Mouse (Mus musculus) gastrocnemius, postnatal 25 days (tissue): Measurements from ENCODE around the gene Nefh. TPM values are rescaled to one million over a fixed set of nuclear protein-coding genes. Genes with fewer than 3 reads are reported as not detected.

Source experiments
- DNase-seq: peaks from one replicate; pipeline ENCODE4 v3.0.0; 2022
- microRNA-seq, 2 experiments: library from miRNA; unstranded; fragments of <30 nt; microRNA quantifications; one replicate each; pipeline ENCODE4 v1.2.0; 2021; ENCODE audit warnings: borderline replicate concordance in 2 of 2
- total RNA-seq, 2 experiments: library from RNA; stranded (reverse); gene quantifications; 1 replicate in 1 of 2; 2 replicates in 1 of 2; pipeline ENCODE4 v1.2.3; 2021

Gene Nefh
- total RNA-seq, 2 experiments from 2014 or later, result not detected

- DNase-seq, result no peak
These were observed 1.6 kb upstream of the Nefh start for GRCm38 (mm10) chr11:4949256-4950044.

GRCm38 (mm10) chr11:4948792-4949191 lies 928 bp upstream of the Nefh start:
- no peak for DNase-seq

GRCm38 (mm10) chr11:4946947-4947812 lies 684 bp downstream of the Nefh start:
- DNase-seq, result peak; percentile 39

- DNase-seq, result no peak
These were observed 1.3 kb downstream of the Nefh start for GRCm38 (mm10) chr11:4946530-4946929.

- no peak for DNase-seq
These were observed 11.6 kb downstream of the Nefh start for GRCm38 (mm10) chr11:4936243-4936642.

- DNase-seq, result no peak
These were observed 16.8 kb downstream of the Nefh start for GRCm38 (mm10) chr11:4931009-4931601.

- DNase-seq, result no peak
These were observed 20.6 kb downstream of the Nefh start for GRCm38 (mm10) chr11:4927224-4927623.

- no peak for DNase-seq
These were observed 26.1 kb downstream of the Nefh start for GRCm38 (mm10) chr11:4921751-4922150.

- DNase-seq, result no peak
These were observed 26.6 kb downstream of the Nefh start for GRCm38 (mm10) chr11:4921281-4921680.

GRCm38 (mm10) chr11:4916068-4916467 lies 31.8 kb downstream of the Nefh start:
- no peak for DNase-seq

GRCm38 (mm10) chr11:4906231-4906630 lies 41.6 kb downstream of the Nefh start:
- DNase-seq, result no peak

GRCm38 (mm10) chr11:4901956-4902355 lies 45.9 kb downstream of the Nefh start:
- DNase-seq, result no peak

GRCm38 (mm10) chr11:4900437-4900836 lies 47.4 kb downstream of the Nefh start:
- no peak for DNase-seq

- peak; percentile 71 for DNase-seq
These were observed 52.7 kb downstream of the Nefh start, which contains the start of gene Thoc5 for GRCm38 (mm10) chr11:4894848-4895816. TSS of gene Thoc5 (plus strand) at chr11:4895320.

Small RNA genes lying within 50 kb of the gene (microRNA-seq; reads per million reads assigned to microRNA genes)
- 0 reads per million in 2 experiments for gene Mir6918

Other genes starting within 250 kb of the Nefh start
- 1,000 to 10,000 TPM in 1 of 2 experiments, 100 to 1,000 TPM in 1; 996 to 1,016 TPM for gene Uqcr10, start 243.7 kb downstream of the Nefh start, total RNA-seq
- 10 to 100 TPM; 20.4 to 20.9 TPM for gene Zmat5, start 243.4 kb downstream of the Nefh start, total RNA-seq
- under 1 TPM; 0.64 to 0.80 TPM for gene Cabp7, start 201.3 kb downstream of the Nefh start, total RNA-seq
- gene Nf2, start 98.5 kb downstream of the Nefh start, total RNA-seq, result 10 to 100 TPM; 42.0 to 46.6 TPM
- 1 to 10 TPM in 1 of 2 experiments, under 1 TPM in 1; 0.64 to 1.1 TPM for gene Nipsnap1, start 74.1 kb downstream of the Nefh start, total RNA-seq
- gene Thoc5, start 52.7 kb downstream of the Nefh start, total RNA-seq, result 10 to 100 TPM; 11.7 to 14.5 TPM
- gene Ap1b1, start 38.8 kb upstream of the Nefh start, total RNA-seq, result 10 to 100 TPM; 31.0 to 36.4 TPM
- not detected for gene Rasl10a, start 110.1 kb upstream of the Nefh start, total RNA-seq
- gene Gas2l1, start 117.3 kb upstream of the Nefh start, total RNA-seq, result 1 to 10 TPM; 6.0 to 9.4 TPM
- 10 to 100 TPM; 19.3 to 24.1 TPM for gene Rhbdd3, start 150.9 kb upstream of the Nefh start, total RNA-seq
- 10 to 100 TPM; 69.3 to 82.6 TPM for gene Ewsr1, start 151.2 kb upstream of the Nefh start, total RNA-seq
- 10 to 100 TPM in 1 of 2 experiments, 1 to 10 TPM in 1; 9.4 to 15.4 TPM for gene Emid1, start 204.2 kb upstream of the Nefh start, total RNA-seq